Mouse (Mus musculus) intestine, postnatal 0 days (tissue): Measurements from ENCODE around the gene Zfp473. TPM values are rescaled to one million over a fixed set of nuclear protein-coding genes. Genes with fewer than 3 reads are reported as not detected.

Experiments
- ATAC-seq: fragments of 200-750 bp; cut with Nextera tagmentation; 2 replicates; pipeline ENCODE4 v1.8.0; 2017; ENCODE audit warnings: mild to moderate bottlenecking, moderate TSS enrichment, moderate library complexity
- H3K27ac ChIP-seq: fragments of 300-500 bp; sonication (generic); 2 replicates; pipeline ENCODE4 v1.5.1; 2014; ENCODE audit warnings: mild to moderate bottlenecking, low read depth, low read length, moderate library complexity
- H3K27me3 ChIP-seq: fragments of 300-500 bp; sonication (generic); replicated peaks from 2 replicates; pipeline ENCODE4 v1.6.1; 2014; ENCODE audit warnings: low read length, mixed read lengths; ENCODE audit not compliant: control insufficient read depth, insufficient read depth
- H3K36me3 ChIP-seq: fragments of 300-500 bp; sonication (generic); 2 replicates; pipeline ENCODE4 v1.6.1; 2014; ENCODE audit warnings: mild to moderate bottlenecking, moderate library complexity; ENCODE audit not compliant: control insufficient read depth, insufficient read depth
- H3K4me1 ChIP-seq: fragments of 300-500 bp; sonication (generic); replicated peaks from 2 replicates; pipeline ENCODE4 v1.6.1; 2014; ENCODE audit warnings: antibody characterized with exemption, low read length, mixed read lengths; ENCODE audit not compliant: control insufficient read depth, insufficient read depth
- H3K4me2 ChIP-seq: fragments of 300-500 bp; sonication (generic); replicated peaks from 2 replicates; pipeline ENCODE4 v1.6.1; 2014; ENCODE audit warnings: low read depth, mild to moderate bottlenecking, moderate library complexity
- H3K4me3 ChIP-seq: fragments of 300-500 bp; sonication (generic); 2 replicates; pipeline ENCODE4 v1.5.1; 2014; ENCODE audit warnings: low read depth, low read length
- H3K9ac ChIP-seq: fragments of 300-500 bp; sonication (generic); 2 replicates; pipeline ENCODE4 v1.6.1; 2014; ENCODE audit warnings: mild to moderate bottlenecking, low read depth, low read length
- H3K9me3 ChIP-seq: fragments of 300-500 bp; sonication (generic); 2 replicates; pipeline ENCODE4 v1.6.1; 2016; ENCODE audit warnings: mixed run types; ENCODE audit not compliant: control insufficient read depth
- CTCF ChIP-seq: sonication (generic); IDR thresholded peaks from 2 replicates; pipeline ENCODE4 v1.5.1; 2016; ENCODE audit warnings: low read depth, mild to moderate bottlenecking, control low read depth, antibody characterized with exemption, moderate library complexity
- WGBS: fragments of 180-500 bp; shearing (Covaris S2); extraction: QIAGEN DNeasy Blood & Tissue Kit; methylation state at CpG from one replicate; pipeline ENCODE4 v1.1.7; 2014; 5-methylcytosine and 5-hydroxymethylcytosine counted together
- polyA plus RNA-seq: library from polyadenylated mRNA; unstranded; fragments of >200 nt; fragmentation: Nextera tagmentation; extraction: Ambion mirVana; gene quantifications from 2 replicates; pipeline ENCODE4 v1.2.1, GENCODE M21; 2015

Zfp473 gene
- polyA plus RNA-seq, 1 experiment from 2014 or later: 0.26 TPM

- WGBS: 81% methylated on average over 5 of the region's 5 CpGs
- Histone ChIP-seq H3K4me3 (no peak overlapping the region), H3K9me3 (no peaks in the 10 kb centered on the region), H3K4me2 (no peak overlapping the region), H3K27me3 (no peaks in the 10 kb centered on the region), H3K36me3 (no peaks in the 10 kb centered on the region), H3K9ac (no peak overlapping the region), H3K27ac (no peak overlapping the region), H3K4me1 (no peaks in the 10 kb centered on the region)
- no peak for TF ChIP-seq CTCF
- ATAC-seq: no peak
These were observed 43.6 kb downstream of the Zfp473 start for GRCm38 (mm10) chr7:44707169-44707675.

- Histone ChIP-seq H3K4me1 (no peaks in the 10 kb centered on the region), H3K4me2 (no peak overlapping the region), H3K36me3 (no peaks in the 10 kb centered on the region), H3K9ac (no peak overlapping the region), H3K9me3 (no peaks in the 10 kb centered on the region), H3K27me3 (no peaks in the 10 kb centered on the region), H3K4me3 (no peak overlapping the region), H3K27ac (no peak overlapping the region)
- no peak for TF ChIP-seq CTCF
- ATAC-seq: no peak
These were observed 44.5 kb downstream of the Zfp473 start for GRCm38 (mm10) chr7:44706322-44706721.

GRCm38 (mm10) chr7:44705086-44705485 lies 45.8 kb downstream of the Zfp473 start:
- Histone ChIP-seq H3K9me3 (no peaks in the 10 kb centered on the region), H3K27ac (no peak overlapping the region), H3K4me3 (no peak overlapping the region), H3K9ac (no peak overlapping the region), H3K4me2 (no peak overlapping the region), H3K4me1 (no peaks in the 10 kb centered on the region), H3K36me3 (no peaks in the 10 kb centered on the region), H3K27me3 (no peaks in the 10 kb centered on the region)
- TF ChIP-seq CTCF: no peak
- ATAC-seq: no peak
- 91% methylated on average over 4 of the region's 4 CpGs for WGBS

- no peaks in the 10 kb centered on the region for H3K4me1 ChIP-seq
- H3K9me3 ChIP-seq: no peaks in the 10 kb centered on the region
- H3K4me3 ChIP-seq: no peak overlapping the region
- H3K27ac ChIP-seq: no peak overlapping the region
- ATAC-seq: no peak
- H3K27me3 ChIP-seq: no peaks in the 10 kb centered on the region
- no peak overlapping the region for H3K9ac ChIP-seq
- H3K4me2 ChIP-seq: no peak overlapping the region
- 58% methylated on average over 3 of the region's 3 CpGs for WGBS
- TF ChIP-seq CTCF: peak; percentile 85
- no peaks in the 10 kb centered on the region for H3K36me3 ChIP-seq
These were observed 46.5 kb downstream of the Zfp473 start for GRCm38 (mm10) chr7:44704363-44704762.

GRCm38 (mm10) chr7:44702985-44703384 lies 47.9 kb downstream of the Zfp473 start:
- Histone ChIP-seq H3K4me3 (no peak overlapping the region), H3K27me3 (no peaks in the 10 kb centered on the region), H3K27ac (no peak overlapping the region), H3K36me3 (no peaks in the 10 kb centered on the region), H3K4me1 (no peaks in the 10 kb centered on the region), H3K4me2 (no peak overlapping the region), H3K9me3 (no peaks in the 10 kb centered on the region), H3K9ac (no peak overlapping the region)
- 77% methylated on average over 8 of the region's 8 CpGs for WGBS
- TF ChIP-seq CTCF: no peak
- ATAC-seq: no peak

GRCm38 (mm10) chr7:44701921-44702320 lies 48.9 kb downstream of the Zfp473 start:
- 9% methylated on average over 6 of the region's 6 CpGs for WGBS
- Histone ChIP-seq H3K36me3 (no peaks in the 10 kb centered on the region), H3K27ac (no peak overlapping the region), H3K4me3 (no peak overlapping the region), H3K4me1 (no peaks in the 10 kb centered on the region), H3K9me3 (no peaks in the 10 kb centered on the region), H3K4me2 (no peak overlapping the region), H3K9ac (no peak overlapping the region), H3K27me3 (no peaks in the 10 kb centered on the region)
- peak; percentile 55 for ATAC-seq
- TF ChIP-seq CTCF: peak; percentile 82

GRCm38 (mm10) chr7:44697980-44698379 lies 52.9 kb downstream of the Zfp473 start:
- Histone ChIP-seq H3K4me2 (no peak overlapping the region), H3K27ac (no peak overlapping the region), H3K4me3 (no peak overlapping the region), H3K4me1 (no peaks in the 10 kb centered on the region), H3K36me3 (no peaks in the 10 kb centered on the region), H3K27me3 (no peaks in the 10 kb centered on the region), H3K9ac (no peak overlapping the region; the same call in 1 of the 2 replicates), H3K9me3 (no peaks in the 10 kb centered on the region)
- 58% methylated on average over 7 of the region's 7 CpGs for WGBS
- no peak for ATAC-seq
- no peak for TF ChIP-seq CTCF
